Mouse (Mus musculus) hindbrain, embryonic 15.5 days (tissue): Measurements from ENCODE around the gene Olfr1031. TPM values are rescaled to one million over a fixed set of nuclear protein-coding genes. Genes with fewer than 3 reads are reported as not detected.
A peak's percentile ranks its signal among the peaks of the same experiment; 100 is the strongest.
"Not testable (repeated sequence)": the region's sequence is repeated elsewhere in the genome, so short reads cannot be mapped to it uniquely, and the experiment has no call there.

ENCODE experiments used
- ATAC-seq: fragments of 200-750 bp; cut with Nextera tagmentation; 2 replicates; pipeline ENCODE4 v1.8.0; 2017; ENCODE audit warnings: low read depth, moderate number of reproducible peaks, moderate TSS enrichment; ENCODE audit not compliant: low FRiP score
- H3K27ac ChIP-seq: fragments of 300-500 bp; sonication (generic); replicated peaks from 2 replicates; pipeline ENCODE4 v1.5.1; 2015; ENCODE audit warnings: mild to moderate bottlenecking, inconsistent platforms
- H3K27me3 ChIP-seq: fragments of 300-500 bp; sonication (generic); 2 replicates; pipeline ENCODE4 v1.6.1; 2015; ENCODE audit warnings: control low read depth, inconsistent platforms
- H3K36me3 ChIP-seq: fragments of 300-500 bp; sonication (generic); 2 replicates; pipeline ENCODE4 v1.6.1; 2015; ENCODE audit warnings: control low read depth, inconsistent platforms
- H3K4me1 ChIP-seq: fragments of 300-500 bp; sonication (generic); replicated peaks from 2 replicates; pipeline ENCODE4 v1.6.1; 2015; ENCODE audit warnings: control low read depth, inconsistent platforms
- H3K4me2 ChIP-seq: fragments of 300-500 bp; sonication (generic); 2 replicates; pipeline ENCODE4 v1.6.1; 2015; ENCODE audit warnings: moderate library complexity, mild to moderate bottlenecking, inconsistent platforms
- H3K4me3 ChIP-seq: fragments of 300-500 bp; sonication (generic); 2 replicates; pipeline ENCODE4 v1.5.1; 2015; ENCODE audit warnings: mild to moderate bottlenecking, inconsistent platforms
- H3K9ac ChIP-seq: fragments of 300-500 bp; sonication (generic); 2 replicates; pipeline ENCODE4 v1.6.1; 2015; ENCODE audit warnings: inconsistent platforms
- H3K9me3 ChIP-seq: fragments of 300-500 bp; sonication (generic); 2 replicates; pipeline ENCODE4 v1.6.1; 2016; ENCODE audit warnings: control low read depth, inconsistent platforms
- WGBS: fragments of 180-500 bp; shearing (Covaris S2); methylation state at CpG from one replicate; pipeline ENCODE4 v1.1.7; 2015; 5-methylcytosine and 5-hydroxymethylcytosine counted together
- polyA plus RNA-seq: library from polyadenylated mRNA; unstranded; fragments of >200 nt; fragmentation: Nextera tagmentation; extraction: Ambion mirVana; gene quantifications from 2 replicates; pipeline ENCODE4 v1.2.1, GENCODE M21; 2015

Olfr1031 gene
- polyA plus RNA-seq = not detected in 2 replicates

GRCm38 (mm10) chr2:85990004-85990403 is at the start of gene Olfr1031:
TSS of gene Olfr1031 (plus strand) at chr2:85990304.
- Histone ChIP-seq H3K4me1 (no peaks in the 10 kb centered on the region), H3K4me3 (no peak within 1 kb of the TSS), H3K4me2 (no peak within 1 kb of the TSS), H3K36me3 (no peaks in the 10 kb centered on the region), H3K27ac (no peak within 1 kb of the TSS), H3K9ac (no peak within 1 kb of the TSS), H3K27me3 (no peaks in the 10 kb centered on the region), H3K9me3 (no peaks in the 10 kb centered on the region)
- no peak for ATAC-seq
- 73% methylated on average over 3 of the region's 3 CpGs for WGBS

GRCm38 (mm10) chr2:85950137-85950536 is 40.0 kb upstream of the Olfr1031 start, which contains the start of gene Olfr1028:
TSS of gene Olfr1028 (plus strand) at chr2:85950437.
- 79% methylated on average over 1 of the region's 1 CpGs for WGBS
- H3K36me3 ChIP-seq = no peaks in the 10 kb centered on the region
- no peak within 1 kb of the TSS for H3K27ac ChIP-seq
- H3K4me1 ChIP-seq = no peaks in the 10 kb centered on the region
- no peak for ATAC-seq
- no peak within 1 kb of the TSS for H3K4me3 ChIP-seq
- H3K9me3 ChIP-seq = no peaks in the 10 kb centered on the region
- no peak within 1 kb of the TSS for H3K4me2 ChIP-seq
- no peak within 1 kb of the TSS for H3K9ac ChIP-seq
- no peaks in the 10 kb centered on the region for H3K27me3 ChIP-seq

GRCm38 (mm10) chr2:85973595-85973994 is 16.5 kb upstream of the Olfr1031 start, which contains the start of gene Olfr1029:
TSS of gene Olfr1029 (plus strand) at chr2:85973895.
- ATAC-seq = no peak
- Histone ChIP-seq H3K9ac (no peak within 1 kb of the TSS), H3K4me1 (no peaks in the 10 kb centered on the region), H3K27ac (no peak within 1 kb of the TSS), H3K27me3 (no peaks in the 10 kb centered on the region), H3K4me3 (no peak within 1 kb of the TSS), H3K9me3 (no peaks in the 10 kb centered on the region), H3K4me2 (no peak within 1 kb of the TSS), H3K36me3 (no peaks in the 10 kb centered on the region)
- 80% methylated on average over 2 of the region's 2 CpGs for WGBS

- Histone ChIP-seq H3K27me3 (no peaks in the 10 kb centered on the region), H3K9me3 (no peaks in the 10 kb centered on the region), H3K27ac (no peak within 1 kb of the TSS), H3K4me1 (no peaks in the 10 kb centered on the region), H3K9ac (no peak within 1 kb of the TSS), H3K36me3 (no peaks in the 10 kb centered on the region), H3K4me3 (no peak within 1 kb of the TSS), H3K4me2 (no peak within 1 kb of the TSS)
- no peak for ATAC-seq
- 84% methylated on average over 1 of the region's 1 CpGs for WGBS
Measured at GRCm38 (mm10) chr2:85978976-85979375, 11.1 kb upstream of the Olfr1031 start, which contains the start of gene Olfr1030. TSS of gene Olfr1030 (plus strand) at chr2:85979276.

GRCm38 (mm10) chr2:86005240-86005639 is 15.1 kb downstream of the Olfr1031 start, which contains the start of gene Olfr1032:
TSS of gene Olfr1032 (plus strand) at chr2:86005540.
- no peak within 1 kb of the TSS for H3K4me3 ChIP-seq
- no peaks in the 10 kb centered on the region for H3K36me3 ChIP-seq
- no peaks in the 10 kb centered on the region for H3K27me3 ChIP-seq
- no peaks in the 10 kb centered on the region for H3K9me3 ChIP-seq
- no peaks in the 10 kb centered on the region for H3K4me1 ChIP-seq
- H3K9ac ChIP-seq = no peak within 1 kb of the TSS
- no peak within 1 kb of the TSS for H3K27ac ChIP-seq
- no peak for ATAC-seq
- H3K4me2 ChIP-seq = no peak within 1 kb of the TSS
- 87% methylated on average over 7 of the region's 7 CpGs for WGBS

GRCm38 (mm10) chr2:86020406-86020805 is 30.3 kb downstream of the Olfr1031 start, which contains the start of gene Olfr1033:
TSS of gene Olfr1033 (plus strand) at chr2:86020633.
- H3K4me2 ChIP-seq = peak within 1 kb of the TSS; percentile 53
- H3K9me3 ChIP-seq, ATAC-seq, H3K27me3 ChIP-seq, H3K36me3 ChIP-seq, H3K4me1 ChIP-seq, H3K27ac ChIP-seq: not testable (repeated sequence)
- WGBS = 5% methylated on average over 11 of the region's 11 CpGs
- peak within 1 kb of the TSS; percentile 37 for H3K4me3 ChIP-seq
- peak within 1 kb of the TSS; percentile 29; the same call in 1 of the 2 replicates for H3K9ac ChIP-seq

GRCm38 (mm10) chr2:86021518-86021917 is 31.4 kb downstream of the Olfr1031 start:
- H3K4me3 ChIP-seq, H3K4me2 ChIP-seq, H3K9ac ChIP-seq, H3K36me3 ChIP-seq, ATAC-seq, H3K27ac ChIP-seq, H3K4me1 ChIP-seq, H3K27me3 ChIP-seq, H3K9me3 ChIP-seq: not testable (repeated sequence)
- WGBS = 56% methylated on average over 4 of the region's 9 CpGs

Other genes with a start within 250 kb of the Olfr1031 start
- gene Olfr1012, start 227.5 kb upstream of the Olfr1031 start, polyA plus RNA-seq = not detected in 2 replicates
- gene Olfr1013, start 223.2 kb upstream of the Olfr1031 start, polyA plus RNA-seq = not detected in 2 replicates
- not detected in 2 replicates for gene Olfr1014, start 217.6 kb upstream of the Olfr1031 start, polyA plus RNA-seq
- not detected in 2 replicates for gene Olfr1015, start 208.3 kb upstream of the Olfr1031 start, polyA plus RNA-seq
- not detected in 2 replicates for gene Olfr1016, start 187.8 kb upstream of the Olfr1031 start, polyA plus RNA-seq
- not detected in 2 replicates for gene Olfr1018, start 171.8 kb upstream of the Olfr1031 start, polyA plus RNA-seq
- not detected in 2 replicates for gene Olfr1019, start 144.8 kb upstream of the Olfr1031 start, polyA plus RNA-seq
- gene Olfr1020, start 143.3 kb upstream of the Olfr1031 start, polyA plus RNA-seq = not detected in 2 replicates
- gene Olfr1022, start 121.7 kb upstream of the Olfr1031 start, polyA plus RNA-seq = not detected in 2 replicates
- not detected in 2 replicates for gene Olfr1023, start 104.7 kb upstream of the Olfr1031 start, polyA plus RNA-seq
- gene Olfr1024, start 85.3 kb upstream of the Olfr1031 start, polyA plus RNA-seq = not detected in 2 replicates
- gene Olfr1025-ps1, start 75.1 kb upstream of the Olfr1031 start, polyA plus RNA-seq = not detected in 2 replicates
- gene Olfr1026, start 68.7 kb upstream of the Olfr1031 start, polyA plus RNA-seq = not detected in 2 replicates
- not detected in 2 replicates for gene Olfr1028, start 39.9 kb upstream of the Olfr1031 start, polyA plus RNA-seq
- gene Olfr1029, start 16.4 kb upstream of the Olfr1031 start, polyA plus RNA-seq = not detected in 2 replicates
- gene Olfr1030, start 11.0 kb upstream of the Olfr1031 start, polyA plus RNA-seq = not detected in 2 replicates
- not detected in 2 replicates for gene Olfr1032, start 15.2 kb downstream of the Olfr1031 start, polyA plus RNA-seq
- gene Olfr1033, start 30.3 kb downstream of the Olfr1031 start, polyA plus RNA-seq = 0.25 TPM in 1 of 2 replicates, not detected in the other
- not detected in 2 replicates for gene Olfr1034, start 55.6 kb downstream of the Olfr1031 start, polyA plus RNA-seq
- not detected in 2 replicates for gene Olfr1036, start 83.7 kb downstream of the Olfr1031 start, polyA plus RNA-seq
- gene Olfr1037, start 97.1 kb downstream of the Olfr1031 start, polyA plus RNA-seq = not detected in 2 replicates
- gene Olfr1039, start 145.6 kb downstream of the Olfr1031 start, polyA plus RNA-seq = not detected in 2 replicates
- not detected in 2 replicates for gene Olfr1040, start 156.4 kb downstream of the Olfr1031 start, polyA plus RNA-seq
- not detected in 2 replicates for gene Olfr1042, start 171.5 kb downstream of the Olfr1031 start, polyA plus RNA-seq
- not detected in 2 replicates for gene Olfr1043, start 177.2 kb downstream of the Olfr1031 start, polyA plus RNA-seq
- gene Olfr1044, start 187.5 kb downstream of the Olfr1031 start, polyA plus RNA-seq = not detected in 2 replicates
- gene Olfr52, start 195.4 kb downstream of the Olfr1031 start, polyA plus RNA-seq = not detected in 2 replicates
- gene Olfr1045, start 212.7 kb downstream of the Olfr1031 start, polyA plus RNA-seq = not detected in 2 replicates
- gene Olfr1046, start 229.0 kb downstream of the Olfr1031 start, polyA plus RNA-seq = not detected in 2 replicates
- gene Olfr1047, start 241.1 kb downstream of the Olfr1031 start, polyA plus RNA-seq = not detected in 2 replicates
- gene Olfr1048, start 250.0 kb downstream of the Olfr1031 start, polyA plus RNA-seq = not detected in 2 replicates